Mouse (Mus musculus) kidney, adult 2 months (tissue): ENCODE measurements around the gene Rcan2.

Experiments used
- CTCF ChIP-seq: fragments of 200-500 bp; conservative IDR thresholded peaks from 2 replicates; pipeline ENCODE4 v1.5.1; 2011; ENCODE audit warnings: low read depth, mild to moderate bottlenecking, control low read depth, low read length, moderate library complexity, mixed read lengths; ENCODE audit not compliant: insufficient read depth, insufficient read length
- POLR2A ChIP-seq: fragments of 200-500 bp; IDR thresholded peaks from one replicate; pipeline ENCODE4 v1.6.1; 2011; ENCODE audit warnings: low read depth, low read length, control low read depth

GRCm38 (mm10) chr17:44077146-44077842 is 276.1 kb downstream of the Rcan2 start:
- TF ChIP-seq CTCF (no peak), POLR2A (no peak)
